Mouse (Mus musculus) kidney, adult 2 months (tissue): ENCODE measurements at regions not wholly inside any gene's neighbourhood (a gene's known extent, or its start where the extent isn't known, plus 50 kb on each side); places are given as distances from the start of the nearest gene placed in this dataset.

Experiments
- CTCF ChIP-seq: fragments of 200-500 bp; conservative IDR thresholded peaks from 2 replicates; pipeline ENCODE4 v1.5.1; 2011; ENCODE audit warnings: low read depth, mild to moderate bottlenecking, control low read depth, low read length, moderate library complexity, mixed read lengths; ENCODE audit not compliant: insufficient read depth, insufficient read length
- POLR2A ChIP-seq: fragments of 200-500 bp; IDR thresholded peaks from one replicate; pipeline ENCODE4 v1.6.1; 2011; ENCODE audit warnings: low read depth, low read length, control low read depth

GRCm38 (mm10) chrX:42361400-42362028 lies 128.0 kb upstream of the Tex13c2 start:
- TF ChIP-seq CTCF (no peak), POLR2A (no peak)
